In the genomic region with DNA sequence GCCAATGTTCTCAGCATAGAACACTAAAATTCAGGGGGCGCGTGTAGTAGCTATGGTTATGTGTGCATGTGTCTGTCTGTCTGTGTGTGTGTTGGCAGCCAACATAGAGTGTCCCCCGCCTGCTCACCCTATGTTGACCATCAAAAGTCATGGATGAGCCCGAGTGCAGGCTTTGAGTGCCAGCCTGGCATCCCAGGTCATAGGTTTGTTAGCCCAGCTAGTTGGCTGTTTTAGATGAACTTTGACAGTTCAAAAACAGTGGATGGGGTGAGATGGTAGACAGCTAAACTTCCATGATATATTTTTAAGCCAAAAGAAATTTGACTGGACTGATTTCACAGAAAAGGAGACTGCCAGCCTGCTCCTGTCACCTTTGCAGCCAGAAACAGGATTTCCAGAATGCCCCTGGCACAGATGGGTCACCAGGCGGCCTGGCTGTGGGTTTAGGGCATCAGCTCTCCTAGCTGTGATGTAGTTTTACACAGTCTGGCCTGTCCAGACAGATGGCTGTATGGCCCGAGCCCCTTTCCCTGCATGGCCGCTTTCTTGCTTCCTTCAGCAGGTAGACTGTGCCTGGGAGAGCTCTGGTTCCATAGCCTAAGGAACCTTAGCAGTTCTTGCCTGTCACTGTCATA, we compare ENCODE assay signal across 19 mouse cellular contexts. TPM values are rescaled to one million over a fixed set of nuclear protein-coding genes. Genes with fewer than 3 reads are reported as not detected.
DNase-seq lines count a peak whose midpoint lies in the region; ATAC-seq lines count a peak whose summit lies in the region.
"Had no signal": no experiment of that assay in that cellular context is flagged by ENCODE, and none has a peak within 500 bp of the region (broad histone marks: within the 10 kb centered on the region; RNA-seq: fewer than 3 reads in every experiment).

No protein-coding gene starts in this region.

- 0 out of 2 replicates have a peak overlapping the region, but pooled peaks have one; percentile 34 for H3K9ac ChIP-seq in limb, embryonic 12.5 days (replicated peaks)
- H3K9ac ChIP-seq: embryonic facial prominence, embryonic 15.5 days; forebrain, embryonic 15.5 days; hindbrain, embryonic 15.5 days; liver, embryonic 13.5 days; lung, embryonic 14.5 days had no signal

- H3K9me3 ChIP-seq in limb, embryonic 12.5 days: 0 out of 2 replicates have a peak, but pooled peaks cover 4% of the 10 kb centered on the region
- H3K9me3 ChIP-seq in limb, embryonic 10.5 days (replicated peaks): no peaks in the 10 kb centered on the region
- H3K9me3 ChIP-seq: embryonic facial prominence, embryonic 15.5 days; forebrain, embryonic 15.5 days; hindbrain, embryonic 15.5 days; liver, embryonic 13.5 days had no signal

- H3K4me3 ChIP-seq in limb, embryonic 12.5 days (replicated peaks): no peak overlapping the region
- H3K4me3 ChIP-seq in limb, embryonic 10.5 days: no peak overlapping the region
- H3K4me3 ChIP-seq: embryonic facial prominence, embryonic 15.5 days; forebrain, embryonic 15.5 days; hindbrain, embryonic 15.5 days; liver, embryonic 13.5 days had no signal

- H3K27me3 ChIP-seq in limb, embryonic 12.5 days: no peaks in the 10 kb centered on the region
- no peaks in the 10 kb centered on the region for H3K27me3 ChIP-seq in limb, embryonic 10.5 days (ENCODE audit: low read depth, poor library complexity, severe bottlenecking)
- H3K27me3 ChIP-seq: embryonic facial prominence, embryonic 15.5 days; forebrain, embryonic 15.5 days; hindbrain, embryonic 15.5 days; liver, embryonic 13.5 days had no signal

- no peak overlapping the region for H3K4me2 ChIP-seq in limb, embryonic 12.5 days
- H3K4me2 ChIP-seq: embryonic facial prominence, embryonic 15.5 days; forebrain, embryonic 15.5 days; heart, embryonic 11.5 days; hindbrain, embryonic 15.5 days; liver, embryonic 13.5 days; lung, embryonic 14.5 days had no signal

- no peaks in the 10 kb centered on the region for H3K36me3 ChIP-seq in limb, embryonic 12.5 days
- peaks cover 4% of the 10 kb centered on the region; the same call in 1 of the 2 replicates for H3K36me3 ChIP-seq in limb, embryonic 10.5 days
- H3K36me3 ChIP-seq: embryonic facial prominence, embryonic 15.5 days; forebrain, embryonic 15.5 days; hindbrain, embryonic 15.5 days had no signal

- no peak for DNase-seq in limb, embryonic 10.5 days (ENCODE audit: low spot score)
- DNase-seq in cerebellum, adult 11-12 months: peak; percentile 70
- peak; percentile 74 to 80 for DNase-seq in cerebellum, postnatal 10 days
- DNase-seq in layer of hippocampus, adult 11-12 months (ENCODE audit: low spot score): no peak
- no peak for DNase-seq in spleen, postnatal 4 days (ENCODE audit: low spot score in 2 of 2)
- DNase-seq: adrenal gland, adult 2 months; gastrocnemius, postnatal 10 days; heart, adult 11 months; kidney, adult 2 months; layer of hippocampus, adult 9-11 months; liver, embryonic 13.5 days; lung, embryonic 14.5 days; lung, postnatal 4 days had no signal

- WGBS in limb, embryonic 12.5 days: 87% methylated on average over 7 of the region's 7 CpGs
- WGBS in limb, embryonic 10.5 days: 91% methylated on average over 7 of the region's 7 CpGs

- H3K27ac ChIP-seq in limb, embryonic 12.5 days: 0 out of 2 replicates have a peak overlapping the region, but pooled peaks have one; percentile 4
- H3K27ac ChIP-seq in limb, embryonic 10.5 days: no peak overlapping the region
- H3K27ac ChIP-seq: forebrain, embryonic 15.5 days; hindbrain, embryonic 15.5 days; liver, embryonic 13.5 days had no signal

- peaks cover 36% of the 10 kb centered on the region for H3K4me1 ChIP-seq in limb, embryonic 12.5 days (replicated peaks)
- peaks cover 34% of the 10 kb centered on the region for H3K4me1 ChIP-seq in limb, embryonic 10.5 days

- no peak for ATAC-seq in limb, embryonic 12.5 days (ENCODE audit: insufficient number of reproducible peaks, insufficient read depth, low FRiP score, low TSS enrichment, low read depth)
- peak; percentile 65 for ATAC-seq in cerebellum, adult (ENCODE audit: insufficient number of reproducible peaks, low FRiP score, low TSS enrichment)
- ATAC-seq: forebrain, embryonic 15.5 days had no signal

RNA-seq across cellular contexts. Expression of a gene that starts 33.8 kb away (rescaled TPM):
- polyA plus RNA-seq in limb, embryonic 12.5 days (2016; fragmentation: Nextera tagmentation; extraction: Ambion mirVana): 71.9 and 75.5 TPM in 2 replicates
- polyA plus RNA-seq in limb, embryonic 10.5 days (2016; fragmentation: Nextera tagmentation; extraction: Ambion mirVana): 91.1 and 92.8 TPM in 2 replicates

Comparison
In these comparisons a context has a peak if more than half of its experiments do, and no peak if none do; other contexts are left out.
1. DNase-seq: peak in cerebellum, adult 11-12 months (single experiment) and cerebellum, postnatal 10 days (2 of 2); none in limb, embryonic 10.5 days (single experiment), layer of hippocampus, adult 11-12 months (single experiment) and spleen, postnatal 4 days (0 of 2).